Mouse (Mus musculus): Measurements from ENCODE around the gene Gng12.

DNA sequence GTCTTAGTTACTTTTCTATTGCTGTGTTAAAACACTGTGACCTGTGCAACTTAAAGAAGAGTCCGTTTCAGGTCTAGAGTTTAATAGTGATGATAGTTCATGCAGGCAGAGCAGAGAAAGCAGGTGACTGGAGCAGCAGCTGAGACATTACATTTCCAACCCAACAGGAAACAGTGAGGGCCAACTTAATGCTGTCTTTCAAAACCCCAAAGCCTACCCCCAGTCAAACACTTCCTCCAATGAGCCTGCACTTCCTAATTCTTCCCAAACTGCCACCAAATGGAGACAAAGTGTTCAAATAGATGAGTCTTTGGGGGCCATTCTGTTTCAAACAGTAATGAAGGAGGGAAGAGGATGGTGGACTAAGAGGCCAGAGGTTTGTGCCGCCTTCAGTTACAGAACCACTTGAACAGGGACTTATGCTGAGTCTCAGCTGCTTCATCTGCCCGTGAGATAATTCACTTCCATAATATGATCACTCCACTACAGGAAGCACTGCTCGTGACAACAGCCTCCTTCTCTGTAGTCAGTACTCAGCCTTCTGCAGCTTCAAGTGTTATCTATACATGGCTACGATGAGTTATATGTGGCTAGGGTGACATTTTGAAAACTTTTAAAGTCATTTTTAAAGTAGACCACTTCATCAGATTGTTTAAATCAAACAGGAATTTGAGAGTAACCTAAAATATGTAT, 55.7 kb downstream of the Gng12 start:
- no peak for TF ChIP-seq CTCF (IDR thresholded peaks at IDR 0.05; ENCODE audit: control insufficient read depth, insufficient read depth, insufficient read length)
- no peak for TF ChIP-seq MAX (IDR thresholded peaks at IDR 0.05)
- TF ChIP-seq FOSL1 (IDR thresholded peaks at IDR 0.05; ENCODE audit: insufficient read depth, low read length, poor library complexity, severe bottlenecking), result no peak

All from C2C12 (cell line).